Mouse (Mus musculus) neural tube, embryonic 14.5 days (tissue): ENCODE measurements around the gene Kcnh5. TPM values are rescaled to one million over a fixed set of nuclear protein-coding genes. Genes with fewer than 3 reads are reported as not detected.

Source experiments
- ATAC-seq: fragments of 200-750 bp; cut with Nextera tagmentation; 2 replicates; pipeline ENCODE4 v1.8.0; 2017; ENCODE audit warnings: low read depth, mild to moderate bottlenecking, moderate TSS enrichment, moderate library complexity
- H3K27ac ChIP-seq: fragments of 300-500 bp; sonication (generic); 2 replicates; pipeline ENCODE4 v1.5.1; 2014; ENCODE audit warnings: low read depth, mild to moderate bottlenecking, control low read depth, low read length, moderate library complexity, mixed read lengths
- H3K27me3 ChIP-seq: fragments of 300-500 bp; sonication (generic); 2 replicates; pipeline ENCODE4 v1.6.1; 2014; ENCODE audit warnings: low read length; ENCODE audit not compliant: control insufficient read depth, insufficient read depth
- H3K36me3 ChIP-seq: fragments of 300-500 bp; sonication (generic); 2 replicates; pipeline ENCODE4 v1.6.1; 2014; ENCODE audit warnings: low read length, mixed read lengths; ENCODE audit not compliant: control insufficient read depth, insufficient read depth
- H3K4me1 ChIP-seq: fragments of 300-500 bp; sonication (generic); 2 replicates; pipeline ENCODE4 v1.6.1; 2014; ENCODE audit warnings: low read length; ENCODE audit not compliant: control insufficient read depth, insufficient read depth
- H3K4me2 ChIP-seq: fragments of 300-500 bp; sonication (generic); 2 replicates; pipeline ENCODE4 v1.6.1; 2014; ENCODE audit warnings: mild to moderate bottlenecking, low read depth, low read length, control low read depth
- H3K4me3 ChIP-seq: fragments of 300-500 bp; sonication (generic); 2 replicates; pipeline ENCODE4 v1.5.1; 2014; ENCODE audit warnings: low read depth, low read length, control low read depth, mixed read lengths
- H3K9ac ChIP-seq: fragments of 300-500 bp; sonication (generic); replicated peaks from 2 replicates; pipeline ENCODE4 v1.6.1; 2014; ENCODE audit warnings: low read depth, mild to moderate bottlenecking, control low read depth, low read length, mixed read lengths
- H3K9me3 ChIP-seq: fragments of 300-500 bp; sonication (generic); 2 replicates; pipeline ENCODE4 v1.6.1; 2016; ENCODE audit warnings: low read length; ENCODE audit not compliant: control insufficient read depth
- WGBS: fragments of 180-500 bp; shearing (Covaris S2); extraction: QIAGEN DNeasy Blood & Tissue Kit; methylation state at CpG from one replicate; pipeline ENCODE4 v1.1.7; 2014; 5-methylcytosine and 5-hydroxymethylcytosine counted together
- polyA plus RNA-seq: library from polyadenylated mRNA; unstranded; fragments of >200 nt; fragmentation: Nextera tagmentation; extraction: Ambion mirVana; gene quantifications from 2 replicates; pipeline ENCODE4 v1.2.1, GENCODE M21; 2014

Kcnh5 gene
- polyA plus RNA-seq, 1 experiment from 2014 or later: 6.3 TPM

- Histone ChIP-seq H3K27ac (no peak overlapping the region), H3K4me2 (no peak overlapping the region), H3K36me3 (no peaks in the 10 kb centered on the region), H3K4me1 (no peaks in the 10 kb centered on the region), H3K4me3 (no peak overlapping the region), H3K9me3 (no peaks in the 10 kb centered on the region), H3K27me3 (no peaks in the 10 kb centered on the region), H3K9ac (no peak overlapping the region)
- WGBS: 100% methylated on average over 2 of the region's 2 CpGs
- no peak for ATAC-seq
Measured at GRCm38 (mm10) chr12:75153076-75153568, 24.0 kb downstream of the Kcnh5 start.

DNA sequence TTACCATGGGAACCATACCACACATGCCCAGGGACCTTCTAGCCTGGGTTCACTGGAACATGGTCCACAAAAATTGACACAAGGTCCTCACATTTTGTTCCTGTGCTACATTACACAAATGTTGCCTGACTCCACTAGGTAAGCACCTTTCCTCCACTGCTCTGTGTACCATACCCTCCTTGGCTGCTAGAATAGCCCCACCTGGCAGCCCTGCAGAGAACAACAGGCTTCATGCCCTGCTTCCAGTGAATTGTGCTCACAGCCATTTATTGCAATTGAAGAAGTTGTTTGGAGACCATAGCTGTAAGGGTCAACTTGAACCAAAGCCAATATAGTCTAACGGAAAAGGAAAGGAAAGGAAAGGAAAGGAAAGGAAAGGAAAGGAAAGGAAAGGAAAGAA is 37.3 kb downstream of the Kcnh5 start:
- H3K9me3 ChIP-seq: no peaks in the 10 kb centered on the region
- H3K4me3 ChIP-seq: no peak overlapping the region
- H3K4me2 ChIP-seq: no peak overlapping the region
- no peaks in the 10 kb centered on the region for H3K27me3 ChIP-seq
- no peak overlapping the region for H3K27ac ChIP-seq
- WGBS: 90% methylated on average over 1 of the region's 1 CpGs
- H3K9ac ChIP-seq: no peak overlapping the region
- H3K4me1 ChIP-seq: no peaks in the 10 kb centered on the region
- no peak for ATAC-seq
- no peaks in the 10 kb centered on the region for H3K36me3 ChIP-seq

DNA sequence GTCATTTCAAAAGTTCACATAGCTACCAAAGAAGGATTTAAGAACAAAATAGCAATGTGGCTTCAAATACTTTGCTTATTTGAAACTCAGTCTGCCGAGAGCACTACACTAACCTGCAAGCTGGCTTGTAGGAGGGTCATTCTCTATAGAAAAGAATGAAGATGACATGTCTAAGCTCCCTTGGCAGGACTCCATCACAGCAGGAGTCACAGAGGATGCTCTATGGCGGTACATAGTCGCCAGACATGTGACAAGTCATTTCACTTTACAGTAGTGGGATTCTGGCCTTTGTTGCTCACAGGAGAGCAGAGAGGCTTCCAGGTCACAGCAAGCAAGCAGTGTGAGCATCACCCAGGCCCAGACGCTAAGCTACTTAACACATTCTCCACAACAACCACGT is 85.2 kb downstream of the Kcnh5 start:
- Histone ChIP-seq H3K9me3 (no peaks in the 10 kb centered on the region), H3K9ac (no peak overlapping the region), H3K36me3 (no peaks in the 10 kb centered on the region), H3K27ac (no peak overlapping the region), H3K4me1 (no peaks in the 10 kb centered on the region), H3K4me3 (no peak overlapping the region), H3K4me2 (no peak overlapping the region), H3K27me3 (no peaks in the 10 kb centered on the region)
- ATAC-seq: no peak
- 83% methylated on average over 5 of the region's 5 CpGs for WGBS

GRCm38 (mm10) chr12:75090957-75091356 is 86.2 kb downstream of the Kcnh5 start:
- ATAC-seq: no peak
- no peaks in the 10 kb centered on the region for H3K36me3 ChIP-seq
- H3K9me3 ChIP-seq: no peaks in the 10 kb centered on the region
- H3K27ac ChIP-seq: no peak overlapping the region
- no peaks in the 10 kb centered on the region for H3K27me3 ChIP-seq
- no peak overlapping the region for H3K4me3 ChIP-seq
- H3K4me1 ChIP-seq: no peaks in the 10 kb centered on the region
- no peak overlapping the region for H3K9ac ChIP-seq
- WGBS: 89% methylated on average over 1 of the region's 1 CpGs
- H3K4me2 ChIP-seq: no peak overlapping the region

- H3K4me3 ChIP-seq: no peak overlapping the region
- no peaks in the 10 kb centered on the region for H3K36me3 ChIP-seq
- H3K9ac ChIP-seq: no peak overlapping the region
- 67% methylated on average over 5 of the region's 5 CpGs for WGBS
- no peak overlapping the region for H3K27ac ChIP-seq
- no peaks in the 10 kb centered on the region for H3K27me3 ChIP-seq
- ATAC-seq: no peak
- no peaks in the 10 kb centered on the region for H3K4me1 ChIP-seq
- H3K4me2 ChIP-seq: no peak overlapping the region
- no peaks in the 10 kb centered on the region for H3K9me3 ChIP-seq
Measured at GRCm38 (mm10) chr12:75077175-75077574, 100.0 kb downstream of the Kcnh5 start.

- Histone ChIP-seq H3K27me3 (no peaks in the 10 kb centered on the region), H3K27ac (no peak overlapping the region), H3K9me3 (no peaks in the 10 kb centered on the region), H3K4me1 (no peaks in the 10 kb centered on the region), H3K36me3 (no peaks in the 10 kb centered on the region), H3K4me2 (no peak overlapping the region), H3K4me3 (no peak overlapping the region), H3K9ac (no peak overlapping the region)
- ATAC-seq: no peak
- WGBS: 100% methylated on average over 2 of the region's 2 CpGs
Measured at GRCm38 (mm10) chr12:75071043-75071442, 106.1 kb downstream of the Kcnh5 start.

DNA sequence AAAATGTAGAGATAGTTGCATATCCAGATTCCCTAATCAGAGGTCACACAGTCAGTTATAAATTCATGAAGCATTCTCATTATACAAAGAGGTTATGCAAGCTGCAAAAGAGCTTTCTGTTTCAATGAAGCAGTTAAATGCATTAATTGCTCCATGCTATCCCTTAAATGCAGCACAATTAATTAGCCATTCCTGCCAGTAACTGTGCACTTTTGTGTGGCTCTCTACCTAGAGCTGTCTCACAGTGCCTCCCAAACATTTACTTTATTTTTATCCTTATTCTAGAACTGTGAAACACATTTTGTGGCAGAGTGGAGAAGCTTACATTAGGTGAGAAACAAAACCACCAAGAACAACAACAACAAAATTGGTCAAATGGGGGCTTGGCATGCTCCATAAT is 114.6 kb downstream of the Kcnh5 start:
- H3K4me1 ChIP-seq: no peaks in the 10 kb centered on the region
- H3K36me3 ChIP-seq: no peaks in the 10 kb centered on the region
- H3K4me3 ChIP-seq: no peak overlapping the region
- H3K4me2 ChIP-seq: no peak overlapping the region
- no peaks in the 10 kb centered on the region for H3K27me3 ChIP-seq
- ATAC-seq: no peak
- H3K9me3 ChIP-seq: no peaks in the 10 kb centered on the region
- no peak overlapping the region for H3K9ac ChIP-seq
- no peak overlapping the region for H3K27ac ChIP-seq

DNA sequence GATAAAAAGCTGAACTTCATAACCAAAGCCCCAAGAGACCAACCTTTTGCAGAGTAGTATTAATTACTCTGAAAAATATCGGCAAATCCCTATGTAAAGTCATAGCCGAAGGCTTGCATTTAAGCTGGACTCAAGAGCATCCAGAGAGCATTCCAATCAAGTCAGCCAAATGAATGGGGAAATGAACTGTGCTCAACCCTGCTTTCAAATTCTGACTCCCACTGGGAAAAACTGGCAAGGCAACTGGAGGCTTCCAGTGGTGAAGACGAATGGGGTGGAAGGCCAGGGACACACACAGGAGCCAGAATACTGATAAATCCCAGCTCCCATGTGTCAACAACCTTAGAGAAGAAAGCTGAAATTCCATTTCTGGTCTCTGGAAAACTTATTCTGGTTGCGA is 115.4 kb downstream of the Kcnh5 start:
- no peak overlapping the region for H3K27ac ChIP-seq
- 54% methylated on average over 4 of the region's 4 CpGs for WGBS

DNA sequence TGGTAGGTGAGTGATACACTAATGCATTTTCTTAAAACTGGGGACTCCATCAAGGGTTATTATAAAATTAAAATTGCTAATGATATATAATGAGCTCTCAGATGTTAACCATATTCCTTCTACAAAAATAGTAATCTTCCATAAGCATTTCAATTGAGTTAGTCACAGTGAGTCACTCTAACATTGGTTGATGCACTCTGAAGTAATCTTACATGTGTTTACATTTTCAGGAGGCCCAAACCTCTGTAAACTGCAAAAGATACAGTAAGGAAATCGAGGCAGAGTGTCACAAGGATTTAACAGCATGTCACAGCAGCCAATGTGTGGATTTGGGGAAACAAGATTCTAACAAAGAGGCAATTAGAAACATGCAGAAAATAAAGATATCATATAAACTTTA is 123.4 kb downstream of the Kcnh5 start:
- Histone ChIP-seq H3K4me3 (no peak overlapping the region), H3K9me3 (no peaks in the 10 kb centered on the region), H3K27me3 (no peaks in the 10 kb centered on the region), H3K4me1 (no peaks in the 10 kb centered on the region), H3K27ac (no peak overlapping the region), H3K9ac (no peak overlapping the region), H3K4me2 (no peak overlapping the region), H3K36me3 (no peaks in the 10 kb centered on the region)
- WGBS: 72% methylated on average over 1 of the region's 1 CpGs
- no peak for ATAC-seq

More for the DNA sequence above, 115.4 kb downstream of the Kcnh5 start:
- H3K9me3 ChIP-seq: no peaks in the 10 kb centered on the region
- no peaks in the 10 kb centered on the region for H3K36me3 ChIP-seq
- H3K27me3 ChIP-seq: no peaks in the 10 kb centered on the region
- H3K4me2 ChIP-seq: no peak overlapping the region
- ATAC-seq: no peak
- H3K9ac ChIP-seq: no peak overlapping the region
- no peak overlapping the region for H3K4me3 ChIP-seq
- H3K4me1 ChIP-seq: no peaks in the 10 kb centered on the region

GRCm38 (mm10) chr12:75036694-75037093 is 140.4 kb downstream of the Kcnh5 start:
- 81% methylated on average over 5 of the region's 5 CpGs for WGBS
- Histone ChIP-seq H3K9me3 (no peaks in the 10 kb centered on the region), H3K4me1 (no peaks in the 10 kb centered on the region), H3K27ac (no peak overlapping the region), H3K36me3 (no peaks in the 10 kb centered on the region), H3K27me3 (no peaks in the 10 kb centered on the region), H3K4me2 (no peak overlapping the region), H3K9ac (no peak overlapping the region), H3K4me3 (no peak overlapping the region)
- no peak for ATAC-seq
